Mouse (Mus musculus) testis, postnatal 10 days (tissue): Measurements from ENCODE around the gene Def6.

ENCODE experiments used
- DNase-seq: peaks from one replicate; pipeline ENCODE4 v3.0.0; 2021; ENCODE audit warnings: low spot score

Gene Def6

DNA sequence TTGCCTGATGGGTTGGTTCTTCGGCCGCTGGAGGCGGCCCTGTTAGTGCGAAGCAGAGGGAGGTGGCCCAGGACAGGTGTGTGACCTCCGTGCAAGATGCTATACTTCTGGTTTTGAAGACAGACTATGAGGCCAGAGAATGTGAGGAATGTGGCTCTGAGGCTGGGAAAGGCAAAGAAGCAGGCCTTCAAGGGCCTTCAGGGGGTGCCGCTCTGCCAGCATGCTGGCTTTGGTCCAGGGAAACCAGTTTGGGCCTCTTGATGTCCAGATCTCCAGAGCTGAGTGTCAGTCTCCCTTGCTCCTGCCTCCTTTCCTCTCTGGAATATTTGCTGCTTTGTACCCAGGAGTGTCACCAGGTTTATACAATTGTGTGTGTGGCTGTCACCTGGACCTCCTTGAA is 34.7 kb downstream of the Def6 start:
- no peak for DNase-seq

DNA sequence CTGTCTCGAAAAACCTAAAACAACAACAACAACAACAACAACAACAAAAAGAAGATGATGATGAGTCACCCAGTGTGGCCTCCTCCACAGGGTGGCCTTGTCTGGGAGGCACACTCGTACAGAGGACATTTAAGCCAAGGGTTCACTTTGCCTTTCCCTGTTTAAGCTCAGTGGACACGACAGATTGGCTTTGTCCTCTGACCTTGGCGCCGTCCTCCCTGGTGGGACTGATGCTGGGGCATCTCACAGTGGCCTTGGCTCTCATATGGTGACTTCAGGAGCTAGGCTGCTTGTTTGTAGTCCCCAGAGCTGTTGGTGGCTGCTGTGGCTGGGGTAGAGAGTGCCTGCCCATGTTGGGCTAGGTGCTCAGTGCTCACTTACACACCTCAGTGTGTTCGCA is 36.6 kb downstream of the Def6 start:
- no peak for DNase-seq

GRCm38 (mm10) chr17:28244714-28245113 is 37.1 kb downstream of the Def6 start:
- DNase-seq: no peak

DNA sequence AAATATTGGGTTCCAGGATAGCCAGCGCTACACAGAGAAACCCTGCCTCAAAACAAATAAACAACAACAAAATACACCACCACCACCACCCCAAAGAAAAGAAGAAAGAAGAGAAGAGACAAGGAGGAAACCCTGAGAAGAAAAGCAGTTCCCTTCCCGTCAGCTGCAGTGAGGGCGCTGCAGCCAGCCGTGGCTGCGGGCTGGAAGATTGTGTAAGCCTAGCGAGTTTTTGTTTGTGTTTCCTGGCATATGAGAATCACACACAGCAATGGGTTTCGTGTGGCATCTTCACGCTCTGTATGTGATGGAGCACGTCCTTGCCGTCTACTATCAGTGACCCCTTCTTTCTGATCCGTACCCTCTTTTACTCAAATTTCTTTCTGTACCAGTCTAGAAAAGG is 39.1 kb downstream of the Def6 start:
- no peak for DNase-seq

DNA sequence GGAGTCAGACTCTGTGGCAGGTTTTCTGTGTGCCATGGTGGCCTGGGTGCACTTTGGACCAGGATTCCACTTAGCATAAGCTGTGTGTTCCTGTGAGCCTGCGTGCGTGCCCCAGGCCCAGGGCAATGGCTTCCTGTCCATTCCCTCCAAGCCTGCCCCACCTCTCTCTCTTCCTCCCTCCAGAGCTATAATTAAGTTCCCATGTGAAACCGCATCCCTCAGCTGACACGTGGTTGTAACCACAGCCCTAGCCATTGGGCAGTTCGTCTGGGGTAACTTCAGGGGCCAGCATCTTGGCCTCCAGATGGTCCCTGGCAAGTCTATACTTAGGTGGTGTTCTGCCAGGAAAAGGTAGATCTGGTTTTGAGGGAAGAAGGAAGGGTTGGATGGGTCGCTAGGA is 40.0 kb downstream of the Def6 start:
- no peak for DNase-seq

- no peak for DNase-seq
Measured at GRCm38 (mm10) chr17:28249062-28249461, 41.5 kb downstream of the Def6 start.

DNA sequence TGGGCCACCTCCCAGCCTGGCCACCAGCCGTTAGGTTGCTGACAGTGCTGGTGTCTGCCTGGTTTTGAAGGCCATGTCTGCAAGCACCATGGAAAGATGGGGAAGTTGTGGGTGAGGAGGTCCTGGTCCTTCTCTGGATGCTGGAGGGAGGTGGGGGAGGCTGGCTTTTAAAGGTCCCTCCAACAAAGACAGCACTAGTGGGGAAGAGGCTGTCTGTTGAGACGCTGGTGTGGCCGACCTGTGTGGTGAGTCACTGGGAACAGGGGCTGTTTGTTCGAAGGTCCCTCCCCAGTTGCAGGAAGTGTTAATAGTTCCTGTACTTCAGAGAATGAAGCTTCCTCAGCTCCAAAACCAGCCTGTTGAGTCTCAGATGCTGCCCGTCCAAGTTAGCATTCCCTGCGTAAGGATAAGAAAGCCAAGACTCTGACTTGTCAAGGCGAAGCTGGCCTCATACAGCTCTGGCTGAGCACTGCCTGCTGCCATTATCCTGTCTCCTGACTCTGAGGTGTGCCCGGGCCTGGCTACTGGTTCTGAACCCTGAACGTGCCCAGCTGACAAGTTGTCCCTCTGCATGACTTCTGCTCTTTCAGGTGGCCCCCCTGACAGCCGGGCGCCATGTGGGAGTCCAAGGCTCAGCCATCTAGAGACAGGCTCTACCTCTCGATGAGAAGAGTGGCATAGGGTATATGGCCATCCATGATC is 44.2 kb downstream of the Def6 start:
- DNase-seq: no peak

DNA sequence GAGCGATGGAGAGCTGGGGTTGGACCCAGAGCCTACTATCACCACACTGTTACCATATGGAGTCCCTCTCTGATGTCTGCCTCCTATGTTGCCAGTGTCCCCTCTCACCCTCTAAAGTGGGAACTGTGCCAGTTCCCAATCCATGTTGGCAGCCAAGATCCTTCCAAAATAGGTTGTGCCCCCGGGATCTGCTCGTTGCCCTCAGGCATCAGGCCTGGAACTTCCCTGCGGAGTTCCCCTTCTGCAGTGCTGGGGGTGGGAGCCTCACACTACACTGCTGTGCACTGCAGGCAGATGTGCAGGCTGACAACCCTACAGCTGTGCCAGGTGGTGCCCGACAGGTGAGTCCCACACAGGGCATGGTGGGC is 44.7 kb downstream of the Def6 start:
- DNase-seq: no peak

DNA sequence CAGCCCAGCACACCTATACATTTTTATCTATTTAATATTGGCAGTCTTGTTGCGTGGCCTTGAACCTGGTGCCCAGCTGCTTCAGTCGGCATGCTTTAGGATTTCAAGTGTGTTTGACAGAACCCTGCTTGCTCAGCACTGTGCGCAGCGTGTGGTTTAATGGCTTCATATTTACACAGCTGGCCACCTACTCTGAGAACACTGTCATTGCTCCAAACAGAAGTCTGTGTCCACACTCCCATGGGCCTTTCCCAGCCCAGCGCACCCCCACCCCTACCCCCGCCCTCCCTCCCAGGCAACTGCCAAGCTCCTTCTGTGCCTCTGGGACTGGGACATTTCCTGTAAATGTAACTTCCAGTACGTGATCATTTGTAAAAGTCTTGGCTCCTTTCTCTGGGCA is 45.6 kb downstream of the Def6 start:
- DNase-seq: no peak

- DNase-seq: no peak
Measured at GRCm38 (mm10) chr17:28254804-28255203, 47.2 kb downstream of the Def6 start.

- no peak for DNase-seq
Measured at GRCm38 (mm10) chr17:28255651-28256050, 48.1 kb downstream of the Def6 start.

DNA sequence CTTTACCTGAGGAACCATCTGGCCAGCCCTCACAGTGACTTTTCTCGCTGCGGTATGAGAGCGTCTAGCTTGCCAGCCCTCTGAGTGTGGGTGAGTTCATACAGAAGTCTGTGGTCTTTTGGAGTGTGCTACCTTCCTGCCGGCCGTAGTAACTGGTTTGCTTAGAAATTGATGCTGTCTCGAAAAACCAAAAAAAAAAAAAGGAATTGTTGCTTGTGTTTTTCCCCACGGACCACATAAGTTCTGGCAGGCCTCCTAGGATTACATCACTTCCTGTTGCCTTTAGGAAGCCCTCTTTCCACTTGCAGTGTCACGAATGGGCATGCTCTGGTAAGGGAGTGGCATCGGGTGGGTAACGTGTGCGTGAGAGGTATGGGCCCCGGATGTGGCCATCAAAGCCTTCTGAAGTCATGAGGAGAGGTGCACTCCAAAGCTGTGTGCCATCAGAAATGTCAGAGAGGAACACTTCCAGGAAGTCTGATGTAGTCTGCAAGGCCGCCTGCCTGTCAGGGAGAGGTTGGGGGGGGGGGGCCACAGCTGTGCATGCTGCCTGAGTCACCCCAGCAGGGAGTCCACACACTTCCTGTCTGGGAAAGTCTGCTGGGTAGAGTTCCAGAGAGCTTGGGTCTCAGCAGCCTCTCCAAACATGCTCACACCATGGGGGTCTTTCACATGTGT is 49.2 kb downstream of the Def6 start:
- DNase-seq: no peak

DNA sequence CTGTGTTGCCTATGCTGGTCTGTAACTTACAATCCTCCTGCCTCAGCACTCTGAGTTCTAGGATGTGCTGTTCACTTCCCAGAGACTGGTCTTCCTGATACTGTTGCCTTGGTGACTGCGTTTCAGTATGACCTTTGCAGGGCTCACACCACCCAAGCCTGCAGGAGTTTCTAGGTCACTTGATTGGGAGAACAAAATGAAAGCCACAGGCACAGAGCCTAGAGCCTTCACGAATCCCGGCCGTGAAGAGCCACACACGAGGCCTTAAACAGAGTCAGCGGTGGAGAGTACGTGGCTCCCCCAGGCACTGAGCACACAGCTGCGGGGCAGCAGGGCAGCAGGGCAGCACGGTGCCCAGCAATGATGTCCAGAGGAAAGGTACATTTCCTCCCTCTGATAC is 50.7 kb downstream of the Def6 start:
- DNase-seq: no peak

- DNase-seq: no peak
Measured at GRCm38 (mm10) chr17:28259890-28260542, 52.4 kb downstream of the Def6 start.

- no peak for DNase-seq
Measured at GRCm38 (mm10) chr17:28260543-28260909, 52.9 kb downstream of the Def6 start.

- no peak for DNase-seq
Measured at GRCm38 (mm10) chr17:28261795-28262194, 54.2 kb downstream of the Def6 start.

DNA sequence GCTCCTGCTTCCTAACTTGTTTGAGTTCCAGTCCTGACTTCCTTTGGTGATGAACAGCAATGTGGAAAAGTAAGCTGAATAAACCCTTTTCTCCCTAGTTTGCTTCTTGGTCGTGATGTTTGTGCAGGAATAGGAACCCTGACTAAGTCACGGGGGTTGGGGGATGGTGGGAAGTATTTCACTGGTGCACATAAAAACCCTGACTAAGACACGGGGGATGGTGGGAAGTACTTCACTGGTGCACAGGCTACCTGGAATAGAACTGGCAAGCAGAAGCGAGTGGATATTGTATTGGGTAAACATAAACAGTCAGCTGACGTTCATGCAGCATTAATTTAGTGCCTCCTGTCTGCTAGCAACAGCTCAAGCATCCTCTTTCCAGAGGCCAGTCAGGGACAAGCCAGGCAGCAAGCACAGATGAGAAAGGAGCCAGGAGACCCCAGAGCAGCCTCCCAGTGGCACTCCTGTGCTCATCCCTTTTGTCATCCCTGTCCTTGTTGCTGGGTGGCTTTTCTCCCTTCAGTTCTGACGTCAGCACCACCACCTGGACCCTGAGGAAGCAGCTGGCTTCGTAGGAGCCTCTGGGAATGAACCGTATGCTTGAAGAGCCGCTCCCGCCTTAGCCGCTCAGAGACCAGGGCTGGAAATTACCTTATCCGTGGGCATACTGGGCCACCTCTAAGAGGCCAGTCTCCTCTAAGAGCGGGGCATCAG is 55.8 kb downstream of the Def6 start:
- DNase-seq: no peak

- DNase-seq: no peak
Measured at GRCm38 (mm10) chr17:28267251-28267650, 59.7 kb downstream of the Def6 start.

DNA sequence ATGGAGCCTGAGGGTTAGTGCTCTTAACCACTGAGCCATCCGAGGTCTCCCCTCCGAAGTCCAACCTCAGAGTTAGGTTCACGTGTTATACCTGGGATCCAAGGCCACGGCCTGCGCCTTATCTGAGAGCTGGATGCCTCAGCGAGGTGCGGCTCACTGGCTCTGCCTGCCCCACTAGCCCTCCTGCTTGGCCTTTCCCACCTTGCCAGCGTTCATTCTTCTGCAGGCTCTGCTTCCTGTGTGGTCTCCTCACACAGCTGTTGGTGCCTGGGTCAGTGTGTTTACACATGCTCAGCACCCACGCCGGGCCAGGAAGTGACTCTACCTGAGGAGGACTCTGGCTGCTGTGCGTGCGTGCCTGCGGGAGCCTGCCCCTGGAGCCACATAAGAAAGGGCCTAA is 62.6 kb downstream of the Def6 start:
- DNase-seq: no peak

- no peak for DNase-seq
Measured at GRCm38 (mm10) chr17:28271537-28272266, 64.1 kb downstream of the Def6 start.

- DNase-seq: no peak
Measured at GRCm38 (mm10) chr17:28272281-28272680, 64.7 kb downstream of the Def6 start.

DNA sequence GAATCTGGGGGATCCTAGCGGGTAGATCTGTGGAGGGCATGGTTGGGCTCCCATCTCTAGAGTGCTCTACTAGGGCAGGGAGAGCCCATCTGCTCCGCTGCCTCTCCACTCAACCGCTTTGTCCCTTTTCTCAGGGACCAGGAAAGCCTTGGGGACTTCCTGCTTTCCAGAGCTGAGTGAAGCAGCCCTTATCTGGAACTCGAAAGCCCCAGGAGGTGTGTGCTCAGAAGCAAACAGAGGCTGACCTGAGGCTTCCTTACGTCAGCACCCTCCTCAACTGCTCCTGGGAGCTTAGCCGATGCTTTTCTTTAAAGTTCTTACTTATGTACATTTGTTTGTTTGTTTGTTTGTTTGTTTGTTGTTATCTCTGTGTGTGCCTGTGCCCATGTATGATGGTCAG is 65.3 kb downstream of the Def6 start:
- no peak for DNase-seq
